Mouse (Mus musculus): ENCODE measurements around the gene Khnyn.

- no peak for TF ChIP-seq CTCF (IDR thresholded peaks at IDR 0.05; ENCODE audit: borderline replicate concordance, extremely low read depth, insufficient read depth, insufficient read length)
- TF ChIP-seq POLR2A (IDR thresholded peaks at IDR 0.05; ENCODE audit: borderline replicate concordance, extremely low read depth, insufficient read depth, insufficient read length, poor library complexity, severe bottlenecking): no peak
These were observed 29.6 kb upstream of the Khnyn start for GRCm38 (mm10) chr14:55855101-55855561.
